Mouse (Mus musculus) midbrain, embryonic 14.5 days (tissue): Measurements from ENCODE around the gene Gm20388. TPM values are rescaled to one million over a fixed set of nuclear protein-coding genes. Genes with fewer than 3 reads are reported as not detected.

Source experiments
- ATAC-seq: fragments of 200-750 bp; cut with Nextera tagmentation; 2 replicates; pipeline ENCODE4 v1.8.0; 2017; ENCODE audit warnings: moderate number of reproducible peaks, moderate library complexity; ENCODE audit not compliant: low FRiP score, low TSS enrichment
- DNase-seq: peaks from one replicate; pipeline ENCODE4 v3.0.0-alpha.2; 2015
- H3K27ac ChIP-seq: fragments of 300-500 bp; sonication (generic); replicated peaks from 2 replicates; pipeline ENCODE4 v1.5.1; 2014; ENCODE audit warnings: mild to moderate bottlenecking, low read depth, low read length, moderate library complexity
- H3K27me3 ChIP-seq: fragments of 300-500 bp; sonication (generic); 2 replicates; pipeline ENCODE4 v1.6.1; 2014; ENCODE audit warnings: low read length, control low read depth, mixed read lengths; ENCODE audit not compliant: control insufficient read depth, insufficient read depth
- H3K36me3 ChIP-seq: fragments of 300-500 bp; sonication (generic); 2 replicates; pipeline ENCODE4 v1.6.1; 2014; ENCODE audit warnings: low read length, control low read depth; ENCODE audit not compliant: control insufficient read depth, insufficient read depth
- H3K4me1 ChIP-seq: fragments of 300-500 bp; sonication (generic); 2 replicates; pipeline ENCODE4 v1.6.1; 2014; ENCODE audit warnings: mild to moderate bottlenecking, antibody characterized with exemption, low read length, control low read depth; ENCODE audit not compliant: control insufficient read depth, insufficient read depth
- H3K4me2 ChIP-seq: fragments of 300-500 bp; sonication (generic); 2 replicates; pipeline ENCODE4 v1.6.1; 2014; ENCODE audit warnings: mild to moderate bottlenecking, low read length, moderate library complexity
- H3K4me3 ChIP-seq: fragments of 300-500 bp; sonication (generic); replicated peaks from 2 replicates; pipeline ENCODE4 v1.5.1; 2014; ENCODE audit warnings: low read depth, low read length
- H3K9ac ChIP-seq: fragments of 300-500 bp; sonication (generic); replicated peaks from 2 replicates; pipeline ENCODE4 v1.6.1; 2014; ENCODE audit warnings: mild to moderate bottlenecking, low read length, moderate library complexity
- H3K9me3 ChIP-seq: fragments of 300-500 bp; sonication (generic); 2 replicates; pipeline ENCODE4 v1.6.1; 2016; ENCODE audit warnings: low read length, control low read depth, mixed read lengths; ENCODE audit not compliant: control insufficient read depth
- WGBS: fragments of 180-500 bp; shearing (Covaris S2); extraction: QIAGEN DNeasy Blood & Tissue Kit; methylation state at CpG from one replicate; pipeline ENCODE4 v1.1.7; 2014; 5-methylcytosine and 5-hydroxymethylcytosine counted together
- polyA plus RNA-seq: library from polyadenylated mRNA; unstranded; fragments of >200 nt; fragmentation: Nextera tagmentation; extraction: Ambion mirVana; gene quantifications from 2 replicates; pipeline ENCODE4 v1.2.1, GENCODE M21; 2014

Gene Gm20388
- polyA plus RNA-seq, 1 experiment from 2014 or later, result 4.1 TPM

- Histone ChIP-seq H3K27ac (no peak overlapping the region), H3K4me3 (no peak overlapping the region), H3K36me3 (no peaks in the 10 kb centered on the region), H3K4me1 (no peaks in the 10 kb centered on the region), H3K27me3 (no peaks in the 10 kb centered on the region), H3K9me3 (no peaks in the 10 kb centered on the region), H3K4me2 (no peak overlapping the region), H3K9ac (no peak overlapping the region)
- ATAC-seq, result no peak
- 83% methylated on average over 7 of the region's 7 CpGs for WGBS
- no peak for DNase-seq
Observed at GRCm38 (mm10) chr8:121201651-121202050, 1291.0 kb downstream of the Gm20388 start.

GRCm38 (mm10) chr8:121203612-121204376 is 1293.2 kb downstream of the Gm20388 start:
- no peaks in the 10 kb centered on the region for H3K36me3 ChIP-seq
- no peak overlapping the region for H3K27ac ChIP-seq
- no peak overlapping the region for H3K4me2 ChIP-seq
- DNase-seq (peak; percentile 50), ATAC-seq (no peak)
- no peak overlapping the region for H3K9ac ChIP-seq
- no peaks in the 10 kb centered on the region for H3K9me3 ChIP-seq
- H3K4me1 ChIP-seq, result no peaks in the 10 kb centered on the region
- WGBS, result 68% methylated on average over 19 of the region's 19 CpGs
- no peak overlapping the region for H3K4me3 ChIP-seq
- H3K27me3 ChIP-seq, result no peaks in the 10 kb centered on the region

- H3K9ac ChIP-seq, result no peak overlapping the region
- ATAC-seq, result no peak
- H3K27ac ChIP-seq, result no peak overlapping the region
- H3K27me3 ChIP-seq, result no peaks in the 10 kb centered on the region
- H3K4me1 ChIP-seq, result no peaks in the 10 kb centered on the region
- no peaks in the 10 kb centered on the region for H3K9me3 ChIP-seq
- H3K36me3 ChIP-seq, result no peaks in the 10 kb centered on the region
- DNase-seq, result no peak
- WGBS, result 70% methylated on average over 2 of the region's 2 CpGs
- H3K4me3 ChIP-seq, result no peak overlapping the region
- H3K4me2 ChIP-seq, result no peak overlapping the region
Observed at GRCm38 (mm10) chr8:121207171-121207570, 1296.5 kb downstream of the Gm20388 start.

- no peak for DNase-seq
- no peak for ATAC-seq
- no peaks in the 10 kb centered on the region for H3K36me3 ChIP-seq
- no peaks in the 10 kb centered on the region for H3K27me3 ChIP-seq
- no peaks in the 10 kb centered on the region for H3K4me1 ChIP-seq
- H3K9me3 ChIP-seq, result no peaks in the 10 kb centered on the region
- H3K4me3 ChIP-seq, result no peak overlapping the region
- no peak overlapping the region for H3K27ac ChIP-seq
- no peak overlapping the region for H3K4me2 ChIP-seq
- H3K9ac ChIP-seq, result no peak overlapping the region
- 95% methylated on average over 3 of the region's 3 CpGs for WGBS
Observed at GRCm38 (mm10) chr8:121210627-121211026, 1300.0 kb downstream of the Gm20388 start.

GRCm38 (mm10) chr8:121213236-121213635 is 1302.6 kb downstream of the Gm20388 start:
- no peak overlapping the region for H3K27ac ChIP-seq
- no peak overlapping the region for H3K4me3 ChIP-seq
- no peak overlapping the region for H3K9ac ChIP-seq
- WGBS, result 55% methylated on average over 15 of the region's 15 CpGs
- H3K36me3 ChIP-seq, result no peaks in the 10 kb centered on the region
- ATAC-seq, result no peak
- DNase-seq, result no peak
- H3K9me3 ChIP-seq, result no peaks in the 10 kb centered on the region
- H3K27me3 ChIP-seq, result no peaks in the 10 kb centered on the region
- no peaks in the 10 kb centered on the region for H3K4me1 ChIP-seq
- no peak overlapping the region for H3K4me2 ChIP-seq

- no peak overlapping the region for H3K4me3 ChIP-seq
- no peak for ATAC-seq
- 60% methylated on average over 10 of the region's 10 CpGs for WGBS
- H3K9ac ChIP-seq, result no peak overlapping the region
- no peaks in the 10 kb centered on the region for H3K9me3 ChIP-seq
- no peaks in the 10 kb centered on the region for H3K36me3 ChIP-seq
- H3K27me3 ChIP-seq, result no peaks in the 10 kb centered on the region
- no peak overlapping the region for H3K4me2 ChIP-seq
- no peaks in the 10 kb centered on the region for H3K4me1 ChIP-seq
- no peak overlapping the region for H3K27ac ChIP-seq
- no peak for DNase-seq
Observed at GRCm38 (mm10) chr8:121213651-121214050, 1303.0 kb downstream of the Gm20388 start.

- no peaks in the 10 kb centered on the region for H3K4me1 ChIP-seq
- ATAC-seq, result no peak
- no peaks in the 10 kb centered on the region for H3K36me3 ChIP-seq
- no peaks in the 10 kb centered on the region for H3K27me3 ChIP-seq
- H3K4me3 ChIP-seq, result no peak overlapping the region
- H3K27ac ChIP-seq, result no peak overlapping the region
- DNase-seq, result no peak
- WGBS, result 75% methylated on average over 10 of the region's 10 CpGs
- no peak overlapping the region for H3K4me2 ChIP-seq
- no peaks in the 10 kb centered on the region for H3K9me3 ChIP-seq
- H3K9ac ChIP-seq, result no peak overlapping the region
Observed at GRCm38 (mm10) chr8:121214975-121215374, 1304.3 kb downstream of the Gm20388 start.

GRCm38 (mm10) chr8:121216441-121216949 is 1305.9 kb downstream of the Gm20388 start:
- ATAC-seq (no peak), DNase-seq (no peak)
- Histone ChIP-seq H3K9me3 (no peaks in the 10 kb centered on the region), H3K36me3 (no peaks in the 10 kb centered on the region), H3K27ac (no peak overlapping the region), H3K4me3 (no peak overlapping the region), H3K9ac (no peak overlapping the region), H3K4me2 (no peak overlapping the region), H3K27me3 (no peaks in the 10 kb centered on the region), H3K4me1 (no peaks in the 10 kb centered on the region)
- WGBS, result 91% methylated on average over 10 of the region's 10 CpGs

- Histone ChIP-seq H3K27ac (no peak overlapping the region), H3K9me3 (no peaks in the 10 kb centered on the region), H3K9ac (no peak overlapping the region), H3K36me3 (no peaks in the 10 kb centered on the region), H3K4me2 (no peak overlapping the region), H3K4me1 (no peaks in the 10 kb centered on the region), H3K27me3 (no peaks in the 10 kb centered on the region), H3K4me3 (no peak overlapping the region)
- DNase-seq (no peak), ATAC-seq (no peak)
- WGBS, result 92% methylated on average over 3 of the region's 3 CpGs
Observed at GRCm38 (mm10) chr8:121218486-121218885, 1307.8 kb downstream of the Gm20388 start.
